Mouse (Mus musculus) neural tube, embryonic 11.5 days (tissue): ENCODE results near the gene Ces1a. TPM values are rescaled to one million over a fixed set of nuclear protein-coding genes. Genes with fewer than 3 reads are reported as not detected.

Experiments used
- ATAC-seq: fragments of 200-750 bp; cut with Nextera tagmentation; 2 replicates; pipeline ENCODE4 v1.8.0; 2017; ENCODE audit warnings: moderate number of reproducible peaks, mild to moderate bottlenecking, moderate TSS enrichment, moderate library complexity; ENCODE audit not compliant: insufficient read depth, low FRiP score, low TSS enrichment
- DNase-seq: peaks from one replicate; pipeline ENCODE4 v3.0.0-alpha.2; 2015; ENCODE audit warnings: low spot score
- H3K27ac ChIP-seq: fragments of 300-500 bp; sonication (generic); 2 replicates; pipeline ENCODE4 v1.5.1; 2014; ENCODE audit warnings: low read depth, mild to moderate bottlenecking, low read length
- H3K27me3 ChIP-seq: fragments of 300-500 bp; sonication (generic); 2 replicates; pipeline ENCODE4 v1.6.1; 2014; ENCODE audit warnings: mild to moderate bottlenecking, low read length, mixed read lengths; ENCODE audit not compliant: control insufficient read depth, insufficient read depth
- H3K36me3 ChIP-seq: fragments of 300-500 bp; sonication (generic); 2 replicates; pipeline ENCODE4 v1.6.1; 2014; ENCODE audit warnings: mild to moderate bottlenecking, low read length, moderate library complexity, mixed read lengths; ENCODE audit not compliant: control insufficient read depth, insufficient read depth
- H3K4me1 ChIP-seq: fragments of 300-500 bp; sonication (generic); 2 replicates; pipeline ENCODE4 v1.6.1; 2014; ENCODE audit warnings: low read length, mixed read lengths; ENCODE audit not compliant: control insufficient read depth, insufficient read depth
- H3K4me2 ChIP-seq: fragments of 300-500 bp; sonication (generic); 2 replicates; pipeline ENCODE4 v1.6.1; 2014; ENCODE audit warnings: low read depth, mild to moderate bottlenecking, moderate library complexity
- H3K4me3 ChIP-seq: fragments of 300-500 bp; sonication (generic); 2 replicates; pipeline ENCODE4 v1.5.1; 2014; ENCODE audit warnings: low read depth, low read length
- H3K9ac ChIP-seq: fragments of 300-500 bp; sonication (generic); 2 replicates; pipeline ENCODE4 v1.6.1; 2014; ENCODE audit warnings: mild to moderate bottlenecking, low read length
- H3K9me3 ChIP-seq: fragments of 300-500 bp; sonication (generic); 2 replicates; pipeline ENCODE4 v1.6.1; 2016; ENCODE audit warnings: low read length; ENCODE audit not compliant: control insufficient read depth
- WGBS: fragments of 180-500 bp; shearing (Covaris S2); extraction: QIAGEN DNeasy Blood & Tissue Kit; methylation state at CpG from one replicate; pipeline ENCODE4 v1.1.7; 2014; 5-methylcytosine and 5-hydroxymethylcytosine counted together
- polyA plus RNA-seq: library from polyadenylated mRNA; unstranded; fragments of >200 nt; fragmentation: Nextera tagmentation; extraction: Ambion mirVana; gene quantifications from 2 replicates; pipeline ENCODE4 v1.2.1, GENCODE M21; 2014

Ces1a gene
- polyA plus RNA-seq, 1 experiment from 2014 or later = not detected

DNA sequence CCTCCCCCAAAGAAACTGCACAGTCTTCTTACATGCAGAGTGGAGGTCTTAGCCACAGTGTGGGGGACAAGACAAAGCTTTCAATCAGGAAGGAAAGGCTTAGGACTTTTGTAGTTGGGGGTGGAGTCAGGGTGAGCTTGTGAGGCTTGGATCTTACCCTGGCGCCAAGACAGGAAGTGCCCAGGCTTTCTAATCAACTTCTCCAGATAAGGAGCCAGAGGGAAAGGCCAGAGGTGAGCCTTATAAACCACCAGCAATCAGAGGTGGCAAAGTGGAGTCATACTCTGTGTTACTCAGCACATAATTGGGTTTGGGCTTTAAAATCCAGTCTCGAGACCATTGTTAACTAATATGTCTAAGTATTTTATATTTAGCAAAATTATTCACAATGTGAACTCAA is 7.2 kb upstream of the Ces1a start:
- ATAC-seq = no peak

DNA sequence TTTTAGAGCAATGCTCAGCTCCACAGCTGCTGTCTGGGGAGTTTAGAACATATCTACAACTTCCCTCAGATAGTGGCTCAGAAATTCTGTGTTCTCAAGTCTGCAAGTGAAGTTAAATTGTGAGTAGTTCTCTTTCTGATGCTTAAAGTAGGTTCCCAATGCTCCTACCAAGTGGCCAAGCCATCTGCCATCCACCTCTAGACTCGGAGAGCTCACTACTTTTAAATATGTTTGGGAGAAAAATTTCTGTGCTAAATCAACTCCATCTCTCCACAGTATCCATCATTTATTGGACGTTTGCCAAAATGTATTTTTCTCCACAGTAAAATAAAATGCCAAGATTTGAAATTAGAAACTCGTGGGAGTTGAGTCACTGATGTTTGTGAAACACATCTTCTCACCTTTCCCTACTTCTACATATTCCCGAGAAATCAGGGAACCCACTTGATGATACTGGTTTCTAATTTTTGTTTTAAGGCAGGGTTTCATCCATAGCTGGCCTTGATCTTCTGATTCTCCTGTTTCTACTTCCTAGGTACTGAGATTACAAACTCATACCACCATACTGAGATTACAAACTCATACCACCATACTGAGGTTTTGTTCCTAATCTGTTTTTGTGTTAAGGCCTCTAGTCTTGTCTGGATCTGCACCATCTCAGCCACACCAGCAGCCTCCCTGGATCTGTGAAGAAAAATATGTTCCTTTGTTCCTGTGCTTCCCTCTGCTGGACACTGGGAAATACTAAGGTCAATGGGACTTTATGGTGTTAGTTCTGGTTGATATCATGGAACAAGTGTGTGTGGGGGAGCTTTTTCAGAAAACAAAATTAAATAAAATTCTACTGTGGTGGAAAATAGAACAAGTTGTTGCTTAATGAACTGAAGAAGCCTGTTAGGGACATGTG is 771 bp upstream of the Ces1a start:
- no peak overlapping the region for H3K4me3 ChIP-seq
- H3K4me1 ChIP-seq = no peaks in the 10 kb centered on the region
- H3K9ac ChIP-seq = no peak overlapping the region
- H3K27ac ChIP-seq = no peak overlapping the region
- 78% methylated on average over 4 of the region's 4 CpGs for WGBS
- no peak overlapping the region for H3K4me2 ChIP-seq
- DNase-seq (no peak), ATAC-seq (no peak)
- H3K36me3 ChIP-seq = no peaks in the 10 kb centered on the region
- H3K27me3 ChIP-seq = no peaks in the 10 kb centered on the region
- H3K9me3 ChIP-seq = no peaks in the 10 kb centered on the region; the same call in 1 of the 2 replicates

More for the DNA sequence above, 7.2 kb upstream of the Ces1a start:
- 76% methylated on average over 2 of the region's 2 CpGs for WGBS
- DNase-seq = no peak
- H3K4me2 ChIP-seq = no peak overlapping the region
- H3K27ac ChIP-seq = no peak overlapping the region
- no peaks in the 10 kb centered on the region for H3K27me3 ChIP-seq
- H3K36me3 ChIP-seq = no peaks in the 10 kb centered on the region
- no peaks in the 10 kb centered on the region for H3K4me1 ChIP-seq
- H3K9ac ChIP-seq = no peak overlapping the region
- H3K9me3 ChIP-seq = no peaks in the 10 kb centered on the region
- no peak overlapping the region for H3K4me3 ChIP-seq

GRCm38 (mm10) chr8:93043083-93043482 is 4.9 kb downstream of the Ces1a start:
- no peak overlapping the region for H3K27ac ChIP-seq
- 63% methylated on average over 1 of the region's 1 CpGs for WGBS
- H3K9ac ChIP-seq = no peak overlapping the region
- no peak for ATAC-seq
- no peaks in the 10 kb centered on the region; the same call in 1 of the 2 replicates for H3K9me3 ChIP-seq
- no peaks in the 10 kb centered on the region for H3K36me3 ChIP-seq
- H3K27me3 ChIP-seq = no peaks in the 10 kb centered on the region
- H3K4me2 ChIP-seq = no peak overlapping the region
- H3K4me3 ChIP-seq = no peak overlapping the region
- no peaks in the 10 kb centered on the region for H3K4me1 ChIP-seq
- DNase-seq = no peak

GRCm38 (mm10) chr8:93040776-93041567 is 7.0 kb downstream of the Ces1a start:
- no peak for DNase-seq
- Histone ChIP-seq H3K4me1 (no peaks in the 10 kb centered on the region), H3K9ac (no peak overlapping the region), H3K36me3 (no peaks in the 10 kb centered on the region), H3K27me3 (no peaks in the 10 kb centered on the region), H3K4me3 (no peak overlapping the region), H3K4me2 (no peak overlapping the region), H3K9me3 (no peaks in the 10 kb centered on the region; the same call in 1 of the 2 replicates), H3K27ac (no peak overlapping the region)
- ATAC-seq = no peak
- 74% methylated on average over 4 of the region's 4 CpGs for WGBS

GRCm38 (mm10) chr8:93040256-93040655 is 7.7 kb downstream of the Ces1a start:
- Histone ChIP-seq H3K36me3 (no peaks in the 10 kb centered on the region), H3K27me3 (no peaks in the 10 kb centered on the region), H3K4me3 (no peak overlapping the region), H3K9ac (no peak overlapping the region), H3K27ac (no peak overlapping the region), H3K4me2 (no peak overlapping the region), H3K4me1 (no peaks in the 10 kb centered on the region), H3K9me3 (no peaks in the 10 kb centered on the region; the same call in 1 of the 2 replicates)
- ATAC-seq (no peak), DNase-seq (no peak)
- 88% methylated on average over 2 of the region's 2 CpGs for WGBS

DNA sequence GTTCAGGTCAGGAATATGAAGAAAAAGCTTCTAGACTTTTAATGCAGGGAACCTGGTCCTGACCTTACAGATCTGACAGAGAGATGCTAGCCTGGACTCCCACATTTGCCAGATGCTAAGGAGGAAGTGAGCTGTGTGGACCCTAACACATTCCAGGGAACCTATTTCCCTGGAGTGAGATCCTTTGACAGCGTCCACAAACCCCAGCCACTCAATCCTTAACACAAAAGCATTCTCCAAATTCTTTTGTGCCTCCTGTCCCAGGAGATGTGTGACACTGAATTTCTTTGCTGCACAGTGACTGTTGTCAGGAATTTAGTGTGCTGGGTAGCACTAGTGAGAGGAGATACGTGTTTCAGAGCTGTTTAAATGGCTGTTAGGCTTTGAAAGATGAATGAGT is 9.2 kb downstream of the Ces1a start:
- Histone ChIP-seq H3K4me3 (no peak overlapping the region), H3K27ac (no peak overlapping the region)
- DNase-seq = no peak

DNA sequence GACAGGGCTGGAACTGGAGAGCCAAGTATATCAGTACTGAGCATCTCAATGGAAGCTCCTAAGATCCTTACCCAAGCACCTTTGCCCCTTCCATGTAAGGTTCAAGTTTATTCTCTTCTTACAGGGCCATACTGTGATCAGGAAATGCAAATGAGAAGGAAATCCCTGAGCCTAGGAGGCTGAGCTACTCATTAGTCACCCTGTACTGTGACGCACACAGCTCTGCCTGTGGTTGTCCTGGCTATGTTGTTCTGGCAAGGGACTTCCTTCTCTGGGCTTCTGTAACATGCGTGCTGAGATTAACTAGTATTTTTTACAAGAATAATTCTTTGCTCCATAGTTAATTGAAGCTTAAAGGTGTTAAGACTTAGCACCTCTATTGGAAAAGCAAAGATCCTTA is 17.3 kb downstream of the Ces1a start:
- H3K27ac ChIP-seq = no peak overlapping the region
- H3K4me1 ChIP-seq = no peaks in the 10 kb centered on the region
- H3K4me2 ChIP-seq = no peak overlapping the region
- DNase-seq (no peak), ATAC-seq (no peak)
- no peaks in the 10 kb centered on the region for H3K36me3 ChIP-seq
- WGBS = 75% methylated on average over 2 of the region's 2 CpGs
- H3K27me3 ChIP-seq = no peaks in the 10 kb centered on the region
- H3K9ac ChIP-seq = no peak overlapping the region
- H3K4me3 ChIP-seq = no peak overlapping the region
- no peaks in the 10 kb centered on the region for H3K9me3 ChIP-seq

More for the DNA sequence above, 9.2 kb downstream of the Ces1a start:
- Histone ChIP-seq H3K4me1 (no peaks in the 10 kb centered on the region), H3K27me3 (no peaks in the 10 kb centered on the region), H3K9ac (no peak overlapping the region), H3K4me2 (no peak overlapping the region), H3K9me3 (no peaks in the 10 kb centered on the region), H3K36me3 (no peaks in the 10 kb centered on the region)
- ATAC-seq = no peak
- WGBS = 4% methylated on average over 2 of the region's 2 CpGs

DNA sequence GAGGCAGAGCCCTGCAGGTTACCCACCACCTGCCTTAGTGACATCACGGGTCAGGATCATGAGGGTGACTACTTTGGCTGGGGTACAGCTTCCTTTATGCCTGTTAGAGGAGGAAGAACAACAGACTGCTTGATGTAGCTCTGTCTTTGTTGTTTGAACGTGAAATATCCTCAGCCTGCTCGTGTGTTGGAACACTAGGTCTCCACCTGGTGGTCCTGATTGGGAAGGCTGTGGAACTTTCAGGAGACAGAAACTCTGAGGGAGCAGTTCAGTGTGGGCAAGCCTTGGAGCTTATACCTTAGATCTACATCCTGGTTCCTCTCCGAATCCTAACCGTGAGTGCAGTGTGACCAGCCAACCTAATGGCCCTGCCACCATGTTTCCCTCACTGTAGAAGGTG is 26.3 kb downstream of the Ces1a start:
- no peaks in the 10 kb centered on the region for H3K9me3 ChIP-seq
- no peak overlapping the region for H3K4me2 ChIP-seq
- no peaks in the 10 kb centered on the region for H3K4me1 ChIP-seq
- ATAC-seq (no peak), DNase-seq (no peak)
- H3K4me3 ChIP-seq = no peak overlapping the region
- 76% methylated on average over 5 of the region's 5 CpGs for WGBS
- no peaks in the 10 kb centered on the region for H3K27me3 ChIP-seq
- no peak overlapping the region for H3K27ac ChIP-seq
- no peaks in the 10 kb centered on the region for H3K36me3 ChIP-seq
- no peak overlapping the region for H3K9ac ChIP-seq
